Mouse (Mus musculus) v-Abl transformed pro-B cells (cell line): ENCODE results near the gene Pawr.

Experiments used
- in situ Hi-C, 2 experiments: fragments of 400-800 bp; cut with MboI; formaldehyde crosslinking; loops; one replicate each; pipeline ENCODE4 v1.15.1; 2025; ENCODE audit not compliant: unreplicated experiment in 2 of 2

Gene Pawr

DNA sequence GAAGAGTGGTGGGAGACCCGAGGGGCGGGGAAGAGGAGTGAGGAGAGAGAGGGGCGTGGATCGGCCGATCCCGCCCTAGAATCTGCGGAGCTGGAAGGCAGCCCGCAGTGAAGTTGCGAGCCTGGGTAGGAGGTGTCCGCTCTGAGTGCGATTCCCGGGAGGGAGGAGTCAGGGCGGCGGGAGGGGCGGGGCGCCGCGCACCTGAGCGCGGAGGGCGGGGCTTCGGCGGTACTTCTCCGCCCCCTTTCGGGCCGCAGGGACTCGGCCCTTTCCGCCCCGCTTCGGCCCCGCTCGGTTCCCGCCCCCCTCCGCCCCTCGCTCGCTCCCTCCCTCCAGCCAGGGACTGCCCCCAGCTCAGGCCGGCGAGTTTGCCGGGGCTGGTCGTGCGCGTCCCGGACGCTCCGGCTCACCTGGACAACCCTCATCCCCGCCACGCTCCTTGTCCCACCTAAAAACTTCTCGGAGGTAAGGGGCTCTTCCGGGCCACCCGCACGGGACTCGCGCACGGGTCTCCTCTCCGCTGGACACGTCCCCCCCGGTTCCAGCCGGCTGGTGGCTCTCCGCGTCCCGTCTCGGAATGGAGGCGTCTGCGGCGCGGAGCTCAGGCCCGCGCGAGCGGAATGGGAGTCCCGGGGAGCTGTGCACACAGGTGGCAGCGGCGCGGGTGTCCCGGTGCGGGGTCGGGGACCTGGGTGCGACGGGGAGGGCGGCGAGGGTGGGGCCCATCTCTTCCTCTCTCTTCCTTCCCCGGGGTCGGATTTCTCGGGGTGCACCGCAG lies at the start of gene Pawr:
TSS of gene Pawr (plus strand) at position 338 of the 778 bp plus-strand sequence.
- in situ Hi-C loops: no loop called here

DNA sequence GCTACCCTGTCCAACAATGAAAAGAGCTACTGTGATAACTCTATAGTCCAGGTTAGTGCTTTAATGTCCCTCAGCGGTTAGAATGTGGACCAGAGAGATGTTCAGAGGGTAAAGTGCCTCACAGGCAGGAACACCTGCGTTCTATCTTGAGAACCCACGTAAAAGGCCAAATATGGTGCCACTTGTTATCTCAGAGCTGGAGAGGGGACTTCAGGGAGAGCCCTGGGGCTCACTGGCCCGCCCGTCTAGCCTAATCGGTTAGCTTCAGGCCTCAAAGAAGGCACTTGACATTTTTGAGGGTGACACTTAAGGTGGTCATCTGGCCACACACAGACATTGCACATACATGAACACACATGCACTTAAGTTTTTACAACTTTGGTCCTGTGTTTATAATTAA lies 49.6 kb upstream of the Pawr start:
- in situ Hi-C loops: loop anchor here in 1 of 2 experiments (10.0 kb wide), 1 partner anchor 348 kb away; no protein-coding TSS in a partner anchor

DNA sequence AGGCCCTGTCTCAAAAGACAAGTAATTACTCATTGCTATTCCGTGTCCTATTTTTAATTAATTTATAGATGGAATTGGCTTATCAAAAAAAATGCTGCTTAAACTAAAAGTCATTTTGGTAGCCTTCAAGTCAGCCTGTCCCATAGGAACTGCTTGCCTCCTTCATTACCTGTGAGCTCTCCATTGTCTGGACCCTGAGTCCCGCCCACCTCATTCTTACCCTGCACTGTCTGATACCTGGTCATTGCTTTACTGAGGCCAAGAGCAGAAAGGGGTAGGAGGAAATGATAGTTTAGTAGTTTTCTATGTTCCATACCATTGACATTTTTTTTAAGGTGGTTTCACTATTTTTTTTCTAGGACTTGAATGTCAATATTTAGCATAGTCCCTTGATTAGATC lies 48.5 kb upstream of the Pawr start:
- in situ Hi-C loops: loop anchor here in 1 of 2 experiments (10.0 kb wide), 1 partner anchor 349 kb away; no protein-coding TSS in a partner anchor

DNA sequence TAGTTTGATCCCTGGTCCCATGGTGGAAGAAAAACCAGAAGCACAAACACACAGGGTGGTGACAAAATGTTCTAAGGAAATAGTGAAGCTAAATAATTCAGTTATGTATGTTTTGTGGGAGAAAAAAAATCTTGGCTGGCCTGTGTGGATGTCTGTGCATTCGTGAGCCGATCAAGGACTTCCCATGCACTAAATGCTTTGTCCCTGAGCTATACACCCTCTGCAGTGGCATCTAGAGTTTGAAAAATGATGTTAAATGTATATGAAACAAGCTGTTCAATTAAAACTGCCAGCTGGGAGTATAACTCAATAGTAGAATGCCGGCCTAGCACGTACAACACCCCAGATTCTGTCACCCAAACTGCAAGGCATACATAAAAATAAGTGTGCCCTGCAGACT lies 48.1 kb upstream of the Pawr start:
- in situ Hi-C loops: loop anchor here in 1 of 2 experiments (10.0 kb wide), 1 partner anchor 349 kb away; no protein-coding TSS in a partner anchor

DNA sequence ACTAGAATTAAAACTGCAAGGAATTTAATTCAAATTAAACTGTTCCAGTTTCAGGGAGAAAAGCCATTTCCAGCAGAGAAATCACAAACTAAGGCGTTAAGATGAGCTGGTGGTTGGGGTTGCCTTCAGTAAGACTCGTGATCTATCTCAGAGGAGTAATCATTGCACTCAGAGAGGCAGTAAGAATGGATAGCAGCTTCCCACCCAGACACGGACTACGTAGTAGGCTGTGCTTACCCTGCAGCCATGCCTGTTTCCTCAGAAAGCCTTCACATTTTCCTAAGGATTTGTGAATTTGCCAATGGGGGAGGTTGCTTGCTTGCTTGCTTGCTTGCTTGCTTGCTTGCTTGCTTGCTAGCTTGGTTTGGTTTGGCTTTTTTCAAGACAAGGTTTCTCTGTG lies 47.5 kb upstream of the Pawr start:
- in situ Hi-C loops: loop anchor here in 1 of 2 experiments (10.0 kb wide), 1 partner anchor 350 kb away; no protein-coding TSS in a partner anchor

DNA sequence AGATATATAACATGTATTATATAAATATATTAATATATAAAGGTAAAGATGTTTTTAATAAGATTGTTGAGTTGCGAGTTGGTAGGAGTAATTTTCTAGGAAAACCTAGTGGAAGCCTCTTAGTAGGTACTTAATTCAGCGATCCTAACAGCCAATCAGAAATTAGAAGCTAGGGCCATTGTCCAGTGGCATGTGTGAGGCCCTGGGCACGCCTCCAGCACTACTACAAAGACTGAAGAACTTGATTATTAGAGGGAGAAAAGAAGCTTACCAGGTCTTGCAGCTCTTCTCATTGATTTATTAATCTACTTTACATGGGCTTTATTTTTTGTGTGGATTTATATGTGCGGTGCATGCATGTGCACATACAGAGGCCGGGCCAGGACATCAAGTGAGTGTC lies 46.9 kb upstream of the Pawr start:
- in situ Hi-C loops: loop anchor here in 1 of 2 experiments (10.0 kb wide), 1 partner anchor 350 kb away; no protein-coding TSS in a partner anchor

DNA sequence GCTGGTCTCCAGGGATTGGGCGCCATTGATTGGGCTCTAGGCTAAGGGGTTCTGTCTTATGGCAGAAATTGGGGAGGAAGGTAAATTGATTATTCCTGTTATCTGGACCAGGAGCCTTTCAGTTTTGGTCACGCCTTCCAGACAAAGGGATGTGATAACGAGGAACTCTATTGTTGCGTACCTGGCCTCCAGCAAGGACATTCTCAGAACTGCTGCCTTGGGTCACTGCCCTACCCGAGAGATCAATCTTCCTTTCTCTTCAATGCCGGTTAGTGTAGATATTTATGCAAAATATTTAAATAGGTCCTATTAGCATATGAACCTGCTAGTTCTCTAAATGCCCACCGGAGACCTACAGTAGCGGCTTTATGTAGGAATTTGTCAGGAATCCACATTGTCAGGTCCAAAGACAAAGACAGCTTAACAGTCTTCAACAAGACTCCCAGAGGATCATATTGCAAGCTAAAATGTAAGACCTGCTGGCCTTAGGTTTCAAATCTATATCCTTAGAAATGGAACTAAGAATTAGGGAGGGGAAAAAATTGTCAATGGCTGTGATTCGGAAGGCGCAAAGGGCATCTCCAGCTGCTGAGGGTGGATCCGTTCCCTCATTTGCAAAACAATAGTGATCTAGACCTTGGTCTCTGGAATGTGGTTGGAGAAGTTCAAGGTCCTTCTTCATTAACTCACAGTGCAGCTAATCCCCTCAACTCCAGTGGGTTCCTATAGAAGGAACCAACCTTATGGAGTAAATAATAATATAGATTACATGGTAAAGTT lies 45.1 kb upstream of the Pawr start:
- in situ Hi-C loops: loop anchor here in 1 of 2 experiments (10.0 kb wide), 1 partner anchor 352 kb away; no protein-coding TSS in a partner anchor

DNA sequence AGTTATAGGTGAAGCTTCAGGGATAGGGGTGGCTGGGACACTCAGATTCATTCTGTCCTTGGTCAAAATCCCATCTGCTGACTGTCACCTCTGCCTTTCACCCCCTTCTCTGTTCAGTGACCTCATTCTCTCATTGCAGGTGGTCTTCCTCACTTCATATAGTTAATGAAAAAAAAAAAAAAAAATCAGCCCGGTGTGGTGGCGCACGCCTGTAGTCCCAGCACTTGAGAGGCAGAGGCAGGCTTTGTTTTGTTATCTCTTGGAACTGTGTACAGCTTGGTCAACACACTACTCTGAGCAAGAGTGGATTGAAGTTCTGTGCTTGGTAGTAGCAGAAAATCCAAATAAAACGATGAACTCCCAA lies 44.5 kb upstream of the Pawr start:
- in situ Hi-C loops: loop anchor here in 1 of 2 experiments (10.0 kb wide), 1 partner anchor 353 kb away; no protein-coding TSS in a partner anchor

DNA sequence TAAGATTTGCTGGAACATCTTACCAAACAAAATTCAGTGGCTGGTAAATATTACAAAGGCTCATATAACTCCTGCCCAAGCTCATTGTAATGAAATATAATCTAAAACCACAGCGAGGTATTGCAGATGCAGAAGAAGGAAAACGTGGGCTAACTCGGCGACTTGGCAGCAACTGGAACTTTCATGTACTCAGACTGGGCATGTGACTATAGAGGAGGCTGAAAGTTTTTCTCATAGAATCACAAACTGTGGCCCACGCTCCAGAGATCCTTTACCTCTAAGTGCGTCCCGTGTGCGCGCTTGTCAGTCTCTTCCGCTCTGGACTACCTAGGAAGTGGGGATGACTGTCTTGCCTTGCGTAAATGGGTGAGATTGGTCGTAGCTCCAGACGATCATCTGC lies 41.9 kb upstream of the Pawr start:
- in situ Hi-C loops: no loop called here

DNA sequence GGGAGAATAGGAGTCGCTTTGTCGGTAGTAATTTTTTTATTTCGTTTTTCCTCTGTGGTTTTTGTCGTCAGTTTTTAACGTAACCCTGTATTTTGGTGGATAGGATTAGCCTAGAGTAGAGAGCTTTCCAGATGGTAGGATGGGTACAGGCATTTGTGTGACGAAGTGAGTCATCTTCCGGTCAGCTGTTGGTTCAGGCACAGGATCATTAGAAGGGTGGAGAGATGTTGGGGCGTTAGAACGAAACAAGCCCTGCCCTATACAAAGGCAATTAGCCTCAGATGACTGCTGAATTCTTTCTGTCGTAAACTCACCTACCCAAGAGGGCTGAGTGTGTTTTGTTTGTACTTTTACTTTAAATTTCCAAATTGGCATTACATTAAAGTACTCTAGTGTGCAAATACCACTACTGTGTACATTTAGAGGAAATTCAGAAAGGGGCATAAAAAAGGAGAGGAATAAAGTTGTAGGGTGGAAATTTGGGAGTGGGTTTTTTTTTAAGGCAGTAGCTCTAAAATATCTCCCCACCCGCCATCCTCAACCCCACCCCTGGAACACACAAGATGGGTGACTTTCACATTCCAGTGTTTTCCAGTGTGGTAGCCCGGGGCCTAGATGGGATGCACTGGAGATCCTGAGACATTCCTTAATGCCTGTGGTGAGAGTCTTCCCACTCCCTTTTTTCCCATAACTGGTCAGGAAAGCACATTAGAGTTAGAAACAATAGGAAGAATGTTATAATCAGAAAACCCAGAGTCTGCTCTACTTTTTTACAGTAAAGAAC lies 40.0 kb upstream of the Pawr start:
- in situ Hi-C loops: no loop called here

DNA sequence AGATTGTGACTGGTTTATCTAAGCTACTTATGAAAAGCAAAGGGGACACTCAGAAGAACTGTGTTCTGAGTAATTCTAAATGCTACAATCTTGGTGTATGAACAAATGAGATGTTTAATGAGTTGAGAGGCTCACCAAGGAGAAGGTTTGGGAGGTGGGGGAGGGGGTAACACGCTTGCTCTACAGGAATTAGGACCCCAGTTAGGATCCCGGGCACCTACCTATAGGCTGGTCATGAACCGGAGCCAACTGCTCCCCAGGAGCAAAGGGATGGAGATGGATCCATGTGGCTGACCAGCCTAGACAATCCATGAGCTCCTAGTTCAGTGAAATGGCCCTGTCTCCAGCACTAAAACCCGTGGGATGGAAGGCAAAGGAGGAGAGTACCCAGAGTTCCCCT lies 39.3 kb upstream of the Pawr start:
- in situ Hi-C loops: no loop called here

DNA sequence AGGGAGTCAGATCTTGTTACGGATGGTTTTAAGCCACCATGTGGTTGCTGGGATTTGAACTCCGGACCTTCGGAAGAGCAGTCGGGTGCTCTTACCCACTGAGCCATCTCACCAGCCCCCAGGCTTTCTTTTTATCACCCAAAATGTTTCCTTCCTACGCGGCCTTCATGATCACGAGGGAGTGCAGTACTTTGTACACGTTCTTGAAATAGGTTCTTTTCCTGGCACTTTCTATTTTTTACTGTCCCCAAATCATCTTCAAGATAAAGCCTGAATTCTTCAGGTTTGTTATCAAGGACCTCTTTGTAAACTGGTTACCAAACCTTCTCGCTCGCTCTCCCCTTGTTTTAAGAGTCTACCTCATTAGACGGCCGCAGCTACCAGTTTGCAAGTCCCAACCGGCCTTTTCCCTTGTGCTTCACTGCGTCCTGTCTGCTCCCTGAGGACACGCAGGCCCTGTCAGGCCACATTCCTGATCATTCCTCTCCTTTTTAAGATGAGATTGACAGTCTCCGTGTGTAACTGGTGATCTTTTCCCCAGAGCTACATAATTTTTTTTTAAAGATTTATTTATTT lies 38.2 kb upstream of the Pawr start:
- in situ Hi-C loops: no loop called here

DNA sequence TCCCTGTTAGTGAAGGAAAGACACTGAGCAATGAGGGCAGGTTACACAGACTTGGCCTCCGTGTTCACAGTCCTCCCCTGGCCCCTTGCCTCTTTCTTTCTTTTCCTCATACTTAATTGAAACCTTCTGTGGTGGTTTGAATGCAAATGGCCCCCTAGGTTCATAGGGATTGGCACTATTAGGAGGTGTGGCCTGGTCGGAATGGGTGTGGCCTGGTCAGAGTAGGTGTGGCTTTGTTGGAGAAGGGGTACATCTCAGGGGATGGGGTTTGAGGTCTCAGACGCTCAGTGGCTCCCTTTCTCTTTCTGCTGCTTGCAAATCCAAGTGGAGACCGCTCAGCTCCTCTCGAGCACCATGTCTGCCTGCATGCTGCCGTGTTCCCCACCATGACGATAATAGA lies 37.2 kb upstream of the Pawr start:
- in situ Hi-C loops: no loop called here

DNA sequence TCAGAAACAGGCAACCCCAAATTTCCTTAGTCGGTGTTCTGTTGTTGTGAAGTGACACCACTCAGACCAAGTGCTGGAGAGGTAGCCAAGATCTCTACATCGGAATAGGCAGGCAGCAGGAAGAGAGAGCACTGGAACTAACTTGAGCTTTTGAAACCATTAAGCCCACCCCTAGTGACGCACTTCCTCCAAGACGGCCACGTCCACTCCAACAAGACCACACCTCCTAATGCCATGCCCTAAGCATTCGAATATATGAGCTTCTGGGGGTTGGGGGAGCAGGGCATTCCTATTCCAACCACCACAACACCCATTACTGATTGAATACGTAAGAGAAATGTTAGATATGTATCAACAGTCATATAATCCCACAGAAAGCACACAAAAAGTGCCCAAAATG lies 35.5 kb upstream of the Pawr start:
- in situ Hi-C loops: no loop called here

DNA sequence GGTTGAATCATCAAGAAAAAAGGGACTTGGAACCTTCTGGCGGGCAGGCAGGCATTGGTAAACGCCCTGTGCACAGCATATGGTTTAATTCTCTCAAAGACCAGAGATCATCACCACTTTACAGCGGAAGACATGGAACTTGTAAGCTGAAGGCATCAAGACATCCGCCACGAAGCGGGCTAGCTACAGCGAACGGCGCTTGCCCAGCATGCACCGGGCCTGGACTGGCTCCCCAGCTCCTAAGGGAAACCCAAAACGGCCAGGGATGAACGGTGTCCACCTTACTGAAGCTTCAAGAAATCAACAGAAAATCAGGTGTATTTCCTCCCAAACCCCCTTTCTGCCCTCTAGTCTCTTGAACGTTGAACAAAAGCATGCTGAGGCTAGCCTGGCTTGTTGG lies 33.7 kb upstream of the Pawr start:
- in situ Hi-C loops: no loop called here

DNA sequence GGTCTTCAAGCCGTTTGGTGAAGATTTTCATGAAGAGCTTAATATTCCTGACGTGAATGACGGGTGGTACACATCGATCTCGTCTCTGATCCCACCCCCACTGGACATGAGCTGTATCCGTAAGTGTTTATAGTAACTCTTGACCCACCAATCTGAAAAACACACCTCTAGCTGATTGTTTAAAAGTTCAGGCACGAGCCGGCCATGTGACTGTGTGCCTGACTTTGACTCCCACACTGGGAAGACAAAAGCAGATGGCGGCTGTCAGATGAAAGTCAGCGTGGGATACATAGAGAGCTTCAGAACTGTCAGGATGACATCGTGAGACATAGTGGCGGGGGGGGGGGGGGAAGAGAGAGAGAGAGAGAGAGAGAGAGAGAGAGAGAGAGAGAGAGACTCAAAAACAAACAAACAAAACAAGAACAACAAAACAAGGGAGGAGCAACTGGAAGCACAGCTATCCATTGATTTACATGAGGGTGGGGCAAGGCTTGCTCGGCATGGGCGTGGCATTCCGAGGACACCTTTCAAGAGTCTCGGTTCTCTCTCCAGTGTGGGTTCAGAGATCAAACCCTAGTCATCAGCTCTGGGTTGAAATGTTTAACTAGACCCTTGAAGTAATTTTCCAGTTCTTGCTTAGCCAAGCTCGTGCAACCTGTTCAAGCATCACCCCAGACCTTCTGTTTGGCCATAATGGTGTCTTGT lies 32.9 kb upstream of the Pawr start:
- in situ Hi-C loops: no loop called here

DNA sequence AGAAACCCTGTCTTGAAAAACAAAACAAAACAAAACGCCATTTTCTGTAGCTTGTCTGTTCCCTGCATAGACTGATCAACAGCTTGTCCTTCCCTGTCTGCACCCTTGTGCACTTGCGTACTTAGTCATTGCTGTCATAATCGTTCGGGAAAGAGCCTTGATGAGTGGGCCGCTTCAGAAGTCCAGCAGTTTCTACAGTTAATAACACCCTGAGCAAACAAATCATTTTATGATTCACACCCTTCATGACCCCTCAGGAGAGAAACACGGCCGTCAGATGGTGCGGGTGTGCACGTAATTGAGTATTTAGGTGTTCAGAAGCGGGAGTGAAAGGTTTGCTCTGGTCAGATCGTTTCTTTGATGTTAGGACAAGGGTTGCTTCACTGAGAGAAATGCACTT lies 32.1 kb upstream of the Pawr start:
- in situ Hi-C loops: loop anchor here (5.0 to 25.0 kb wide), 3 partner anchors 1187 to 1562 kb away; no protein-coding TSS in a partner anchor

DNA sequence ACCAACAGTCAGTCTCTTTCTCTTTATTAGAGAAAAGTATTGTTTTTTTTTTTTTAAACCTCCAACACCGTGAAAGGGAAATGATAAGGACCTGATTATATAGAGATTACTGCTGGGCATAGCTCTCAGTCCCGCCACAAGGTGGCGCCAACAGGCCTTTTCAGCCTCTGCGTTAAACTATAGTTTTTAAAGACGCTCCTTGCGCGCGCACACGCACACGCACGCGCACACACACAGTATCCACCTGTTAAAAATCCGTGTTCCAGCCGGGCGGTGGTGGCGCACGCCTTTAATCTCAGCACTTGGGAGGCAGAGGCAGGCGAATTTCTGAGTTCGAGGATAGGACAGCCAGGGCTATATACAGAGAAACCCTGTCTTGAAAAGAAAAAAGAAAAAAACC lies 31.1 kb upstream of the Pawr start:
- in situ Hi-C loops: loop anchor here (5.0 to 25.0 kb wide), 3 partner anchors 1186 to 1561 kb away; no protein-coding TSS in a partner anchor

DNA sequence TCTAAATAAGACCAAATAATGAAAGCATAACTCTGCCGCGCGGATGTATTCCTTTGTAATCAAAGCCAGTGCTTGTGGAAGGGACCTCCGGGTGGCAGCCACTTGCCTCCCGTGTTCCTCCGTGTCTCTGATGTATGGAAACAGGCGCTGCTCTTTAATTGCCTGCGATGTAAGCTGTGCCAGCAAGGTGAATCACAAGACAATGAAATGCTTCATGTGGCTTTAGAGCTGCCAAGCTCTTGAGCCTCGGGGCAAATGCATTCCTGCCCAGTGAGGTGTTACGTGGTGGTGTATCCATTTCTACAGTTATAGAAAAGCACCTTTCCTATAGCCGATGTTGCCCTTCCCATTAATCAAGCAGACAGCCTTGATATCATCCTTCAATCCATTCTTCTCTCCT lies 24.1 kb upstream of the Pawr start:
- in situ Hi-C loops: loop anchor here in 1 of 2 experiments (25.0 kb wide), 2 partner anchors 1180 to 1405 kb away; no protein-coding TSS in a partner anchor
